Mouse (Mus musculus) kidney, adult 2 months (tissue): ENCODE measurements around the gene Cep70.

Experiments
- CTCF ChIP-seq: fragments of 200-500 bp; conservative IDR thresholded peaks from 2 replicates; pipeline ENCODE4 v1.5.1; 2011; ENCODE audit warnings: low read depth, mild to moderate bottlenecking, control low read depth, low read length, moderate library complexity, mixed read lengths; ENCODE audit not compliant: insufficient read depth, insufficient read length
- POLR2A ChIP-seq: fragments of 200-500 bp; IDR thresholded peaks from one replicate; pipeline ENCODE4 v1.6.1; 2011; ENCODE audit warnings: low read depth, low read length, control low read depth

DNA sequence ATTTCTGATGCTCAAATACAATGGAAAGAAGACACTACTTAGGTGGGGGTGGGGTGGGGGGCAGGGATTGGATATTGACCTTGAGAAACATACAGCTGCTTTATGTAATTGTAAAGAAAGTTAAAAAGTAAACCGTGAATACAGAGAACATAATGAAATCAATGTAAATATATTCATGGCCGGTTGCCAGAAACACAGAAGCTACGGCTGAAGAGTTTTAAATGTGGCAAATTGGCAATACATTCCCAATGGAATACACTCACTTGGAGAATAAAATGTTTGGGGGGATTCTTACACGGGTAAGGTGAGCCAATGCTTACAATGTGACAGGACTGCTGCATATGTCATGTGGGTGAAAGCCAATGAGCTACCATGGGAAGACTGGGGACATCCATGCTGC is 83.7 kb downstream of the Cep70 start:
- no peak for TF ChIP-seq POLR2A
- TF ChIP-seq CTCF = no peak
